Mouse (Mus musculus) kidney, postnatal 10 days (tissue): Measurements from ENCODE around the gene Eef1akmt3.
A peak's percentile ranks its signal among the peaks of the same experiment; 100 is the strongest.
"Not testable (repeated sequence)": the region's sequence is repeated elsewhere in the genome, so short reads cannot be mapped to it uniquely, and the experiment has no call there.

Experiments
- DNase-seq: peaks from one replicate; pipeline ENCODE4 v3.0.0; 2021; ENCODE audit warnings: mixed read lengths

The Eef1akmt3 gene

GRCm38 (mm10) chr10:127041274-127041766 is at the start of gene Eef1akmt3, which contains the start of gene Mettl1:
Gene Eef1akmt3, minus strand, starts transcription at chr10:127041513.
Gene Mettl1, plus strand, starts transcription at chr10:127041414.
- DNase-seq: peak; percentile 64

- peak; percentile 80 for DNase-seq
Observed at GRCm38 (mm10) chr10:127090560-127091411, 49.5 kb upstream of the Eef1akmt3 start.

GRCm38 (mm10) chr10:127085633-127086032 is 44.3 kb upstream of the Eef1akmt3 start:
- no peak for DNase-seq

GRCm38 (mm10) chr10:127085052-127085451 is 43.7 kb upstream of the Eef1akmt3 start:
- DNase-seq: no peak

- no peak for DNase-seq
Observed at GRCm38 (mm10) chr10:127083915-127084306, 42.6 kb upstream of the Eef1akmt3 start.

- DNase-seq: no peak
Observed at GRCm38 (mm10) chr10:127083292-127083914, 42.1 kb upstream of the Eef1akmt3 start.

GRCm38 (mm10) chr10:127081996-127082620 is 40.8 kb upstream of the Eef1akmt3 start:
- DNase-seq: no peak

- DNase-seq: peak; percentile 68
Observed at GRCm38 (mm10) chr10:127080901-127081780, 39.8 kb upstream of the Eef1akmt3 start.

GRCm38 (mm10) chr10:127079665-127080391 is 38.5 kb upstream of the Eef1akmt3 start:
- DNase-seq: peak; percentile 67

- DNase-seq: peak; percentile 73
Observed at GRCm38 (mm10) chr10:127078677-127079575, 37.6 kb upstream of the Eef1akmt3 start.

- no peak for DNase-seq
Observed at GRCm38 (mm10) chr10:127078001-127078676, 36.8 kb upstream of the Eef1akmt3 start.

GRCm38 (mm10) chr10:127077515-127077914 is 36.2 kb upstream of the Eef1akmt3 start:
- DNase-seq: no peak

- DNase-seq: no peak
Observed at GRCm38 (mm10) chr10:127076082-127076481, 34.8 kb upstream of the Eef1akmt3 start.

GRCm38 (mm10) chr10:127075651-127076050 is 34.3 kb upstream of the Eef1akmt3 start:
- DNase-seq: no peak

- DNase-seq: no peak
Observed at GRCm38 (mm10) chr10:127075080-127075479, 33.8 kb upstream of the Eef1akmt3 start, which contains the start of gene Agap2. Gene Agap2, plus strand, starts transcription at chr10:127075284.

GRCm38 (mm10) chr10:127073981-127074380 is 32.7 kb upstream of the Eef1akmt3 start:
- no peak for DNase-seq

- not testable (repeated sequence) for DNase-seq
Observed at GRCm38 (mm10) chr10:127072969-127073368, 31.7 kb upstream of the Eef1akmt3 start.

GRCm38 (mm10) chr10:127072270-127072669 is 31.0 kb upstream of the Eef1akmt3 start:
- DNase-seq: not testable (repeated sequence)

GRCm38 (mm10) chr10:127071203-127071602 is 29.9 kb upstream of the Eef1akmt3 start:
- no peak for DNase-seq
